Mouse (Mus musculus): ENCODE results near the gene Vav3.

DNA sequence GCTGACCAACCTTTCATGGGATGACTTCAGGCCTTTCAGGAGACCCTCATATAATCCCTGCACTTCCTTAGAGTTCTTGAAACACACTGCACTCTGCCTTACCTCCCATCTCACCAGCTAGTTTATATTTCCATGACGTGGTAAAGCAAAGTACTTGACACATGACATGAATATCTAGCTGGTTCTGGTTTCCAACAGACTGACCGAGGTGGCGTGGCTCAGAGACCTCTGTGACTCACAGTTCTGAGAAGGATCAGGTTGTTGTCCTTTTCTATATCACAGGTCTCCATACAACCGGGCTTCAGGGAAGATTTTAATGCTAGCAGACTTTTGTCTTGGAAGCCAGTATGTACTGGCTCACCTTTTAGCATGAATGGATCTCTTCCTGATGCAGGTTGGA is 221.8 kb downstream of the Vav3 start:
- TF ChIP-seq POLR2A (IDR thresholded peaks at IDR 0.05; ENCODE audit: extremely low read depth, insufficient read depth, low read length) (no peak), CTCF (IDR thresholded peaks at IDR 0.05; ENCODE audit: extremely low read depth, insufficient read depth, low read length) (no peak)

Measured in cortical plate, adult 2 months (tissue).